Mouse (Mus musculus) CH12.LX (cell line): ENCODE data around the gene 9330161L09Rik.

ENCODE experiments used
- GABPA ChIP-seq: IDR thresholded peaks from 2 replicates; pipeline ENCODE4 v1.6.1; 2012; ENCODE audit warnings: low read depth, low read length, improper control_type of control experiment, inconsistent platforms; ENCODE audit not compliant: insufficient replicate concordance
- MXI1 ChIP-seq: IDR thresholded peaks from 2 replicates; pipeline ENCODE4 v1.6.1; 2011; ENCODE audit warnings: mild to moderate bottlenecking, low read depth, low read length, improper control_type of control experiment
- POLR2A ChIP-seq: IDR thresholded peaks from 2 replicates; pipeline ENCODE4 v1.6.1; 2011; ENCODE audit warnings: low read depth, mild to moderate bottlenecking, improper control_type of control experiment, low read length
- ZMIZ1 ChIP-seq: IDR thresholded peaks from 2 replicates; pipeline ENCODE4 v1.6.1; 2012; ENCODE audit warnings: low read depth, mild to moderate bottlenecking, inconsistent platforms, low read length, improper control_type of control experiment

GRCm38 (mm10) chr12:103380226-103380625, 27.4 kb downstream of the 9330161L09Rik start:
- TF ChIP-seq GABPA = no peak
- no peak for TF ChIP-seq POLR2A
- no peak for TF ChIP-seq MXI1
- no peak for TF ChIP-seq ZMIZ1
